Mouse (Mus musculus): ENCODE data around the gene Selenov. TPM values are rescaled to one million over a fixed set of nuclear protein-coding genes. Genes with fewer than 3 reads are reported as not detected.
"Not testable (repeated sequence)": the region's sequence is repeated elsewhere in the genome, so short reads cannot be mapped to it uniquely, and the experiment has no call there.

Selenov gene
- polyA plus RNA-seq, 1 experiment, result not detected

DNA sequence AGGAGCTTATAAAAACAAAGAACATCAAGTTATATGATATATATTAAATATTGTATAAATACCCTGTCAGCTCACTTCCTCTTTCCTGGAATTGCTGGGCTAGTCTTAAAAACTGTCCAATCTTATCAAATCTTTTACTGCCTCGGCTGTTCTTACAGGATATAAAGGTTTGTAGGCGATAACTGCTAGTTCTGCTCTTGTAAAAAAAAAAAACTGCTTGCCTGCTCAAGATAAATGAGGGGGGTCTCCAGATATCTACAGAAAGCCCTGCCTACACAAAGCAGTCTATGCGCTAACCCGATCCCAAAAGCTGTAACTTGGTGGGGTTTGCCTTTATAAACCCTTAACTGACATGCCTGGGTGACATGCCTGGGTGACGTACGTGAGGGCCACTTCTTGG, 36.4 kb downstream of the Selenov start:
- Histone ChIP-seq H3K9me3 (ENCODE audit: control insufficient read depth, low read length) (peaks cover 6% of the 10 kb centered on the region), H3K4me3 (replicated peaks) (no peak overlapping the region), H3K27me3 (ENCODE audit: control insufficient read depth) (no peaks in the 10 kb centered on the region), H3K4me1 (ENCODE audit: control insufficient read depth) (no peaks in the 10 kb centered on the region), H3K36me3 (ENCODE audit: control insufficient read depth) (no peaks in the 10 kb centered on the region)
- TF ChIP-seq GATA1 (IDR thresholded peaks at IDR 0.05; ENCODE audit: low read length) (no peak), TAL1 (IDR thresholded peaks at IDR 0.05; ENCODE audit: low read length) (no peak)

GRCm38 (mm10) chr7:28251976-28252375, 39.0 kb downstream of the Selenov start:
- Histone ChIP-seq H3K36me3 (ENCODE audit: control insufficient read depth) (no peaks in the 10 kb centered on the region), H3K4me3 (replicated peaks) (no peak overlapping the region), H3K27me3 (ENCODE audit: control insufficient read depth) (no peaks in the 10 kb centered on the region), H3K4me1 (ENCODE audit: control insufficient read depth) (no peaks in the 10 kb centered on the region), H3K9me3 (ENCODE audit: control insufficient read depth, low read length) (peaks cover 10% of the 10 kb centered on the region)
- no peak for TF ChIP-seq GATA1 (IDR thresholded peaks at IDR 0.05; ENCODE audit: low read length)
- no peak for TF ChIP-seq TAL1 (IDR thresholded peaks at IDR 0.05; ENCODE audit: low read length)

GRCm38 (mm10) chr7:28248957-28249356, 42.0 kb downstream of the Selenov start:
- peaks cover 16% of the 10 kb centered on the region for H3K9me3 ChIP-seq (ENCODE audit: control insufficient read depth, low read length)
- no peaks in the 10 kb centered on the region for H3K4me1 ChIP-seq (ENCODE audit: control insufficient read depth)
- H3K36me3 ChIP-seq (ENCODE audit: control insufficient read depth), result no peaks in the 10 kb centered on the region
- TF ChIP-seq GATA1 (IDR thresholded peaks at IDR 0.05; ENCODE audit: low read length), result no peak
- no peak for TF ChIP-seq TAL1 (IDR thresholded peaks at IDR 0.05; ENCODE audit: low read length)
- H3K27me3 ChIP-seq (ENCODE audit: control insufficient read depth), result no peaks in the 10 kb centered on the region
- no peak overlapping the region for H3K4me3 ChIP-seq (replicated peaks)

- not testable (repeated sequence) for H3K4me3 ChIP-seq (replicated peaks); H3K4me1 ChIP-seq (ENCODE audit: control insufficient read depth)
These were observed 47.0 kb downstream of the Selenov start for GRCm38 (mm10) chr7:28243943-28244342.

More at GRCm38 (mm10) chr7:28243943-28244342, 47.0 kb downstream of the Selenov start:
- H3K9me3 ChIP-seq (ENCODE audit: control insufficient read depth, low read length), result peaks cover 20% of the 10 kb centered on the region
- H3K27me3 ChIP-seq (ENCODE audit: control insufficient read depth); H3K36me3 ChIP-seq (ENCODE audit: control insufficient read depth): not testable (repeated sequence)

Other genes starting within 250 kb of the Selenov start
- gene Psmc4, start 241.1 kb downstream of the Selenov start, polyA plus RNA-seq (2012), result 11.9 and 12.8 TPM in 2 replicates
- gene Fcgbp, start 219.9 kb downstream of the Selenov start, polyA plus RNA-seq (2012), result not detected in 2 replicates
- gene 9530053A07Rik, start 161.7 kb downstream of the Selenov start, polyA plus RNA-seq (2012), result 0.01 TPM in 1 of 2 replicates, not detected in the other
- gene Fbl, start 121.5 kb downstream of the Selenov start, polyA plus RNA-seq (2012), result 18.4 TPM in 2 replicates
- 14.1 and 15.9 TPM in 2 replicates for gene Dyrk1b, start 111.7 kb downstream of the Selenov start, polyA plus RNA-seq (2012)
- 0.13 TPM in 1 of 2 replicates, not detected in the other for gene Eid2, start 23.3 kb downstream of the Selenov start, polyA plus RNA-seq (2012)
- 0.60 and 0.94 TPM in 2 replicates for gene Eid2b, start 13.4 kb downstream of the Selenov start, polyA plus RNA-seq (2012)
- gene Dll3, start 11.1 kb upstream of the Selenov start, polyA plus RNA-seq (2012), result 0.01 TPM in 1 of 2 replicates, not detected in the other
- 15.5 and 15.7 TPM in 2 replicates for gene Timm50, start 20.9 kb upstream of the Selenov start, polyA plus RNA-seq (2012)
- gene Supt5, start 47.6 kb upstream of the Selenov start, polyA plus RNA-seq (2012), result 8.3 and 10.6 TPM in 2 replicates
- gene Rps16, start 59.5 kb upstream of the Selenov start, polyA plus RNA-seq (2012), result 212 and 288 TPM in 2 replicates
- gene Plekhg2, start 81.4 kb upstream of the Selenov start, polyA plus RNA-seq (2012), result 0.45 and 0.53 TPM in 2 replicates
- 2.3 and 2.8 TPM in 2 replicates for gene Zfp36, start 89.1 kb upstream of the Selenov start, polyA plus RNA-seq (2012)
- gene Med29, start 101.5 kb upstream of the Selenov start, polyA plus RNA-seq (2012), result 2.2 and 2.5 TPM in 2 replicates
- gene Paf1, start 101.8 kb upstream of the Selenov start, polyA plus RNA-seq (2012), result 5.1 and 6.7 TPM in 2 replicates
- 0.03 and 0.12 TPM in 2 replicates for gene Gmfg, start 146.3 kb upstream of the Selenov start, polyA plus RNA-seq (2012)
- 0.02 TPM in 2 replicates for gene Lrfn1, start 160.8 kb upstream of the Selenov start, polyA plus RNA-seq (2012)
- gene Ifnl2, start 219.3 kb upstream of the Selenov start, polyA plus RNA-seq (2012), result not detected in 2 replicates
- not detected in 2 replicates for gene Ifnl3, start 231.7 kb upstream of the Selenov start, polyA plus RNA-seq (2012)
- gene Sycn, start 249.7 kb upstream of the Selenov start, polyA plus RNA-seq (2012), result not detected in 2 replicates

All from erythroblast, embryonic 14.5 days (primary cell).